Mouse (Mus musculus) spleen, adult 2 months (tissue): ENCODE measurements around the gene Ttll12. TPM values are rescaled to one million over a fixed set of nuclear protein-coding genes. Genes with fewer than 3 reads are reported as not detected.

Experiments used
- DNase-seq, 2 experiments: peaks; one replicate each; pipeline versions ENCODE4 v3.0.0 to v3.0.0-alpha.2; 2012 to 2021; ENCODE audit warnings: low spot score in 2 of 2, low read depth in 1 of 2
- H3K27ac ChIP-seq: fragments of 200-500 bp; 2 replicates; pipeline ENCODE4 v1.5.1; 2012; ENCODE audit warnings: low read length, inconsistent platforms; ENCODE audit not compliant: insufficient read depth
- H3K27me3 ChIP-seq: fragments of 200-500 bp; 2 replicates; pipeline ENCODE4 v1.6.1; 2012; ENCODE audit warnings: mild to moderate bottlenecking, moderate library complexity, low read length, inconsistent platforms; ENCODE audit not compliant: control insufficient read depth, insufficient read depth
- H3K36me3 ChIP-seq: fragments of 200-500 bp; 2 replicates; pipeline ENCODE4 v1.6.1; 2012; ENCODE audit warnings: mild to moderate bottlenecking, low read length, inconsistent platforms; ENCODE audit not compliant: control insufficient read depth, insufficient read depth
- H3K4me1 ChIP-seq: fragments of 200-500 bp; 2 replicates; pipeline ENCODE4 v1.6.1; 2011; ENCODE audit warnings: inconsistent platforms; ENCODE audit not compliant: control insufficient read depth, insufficient read depth, insufficient read length
- H3K4me3 ChIP-seq: fragments of 200-500 bp; 2 replicates; pipeline ENCODE4 v1.5.1; 2011; ENCODE audit warnings: mild to moderate bottlenecking, inconsistent platforms; ENCODE audit not compliant: insufficient read depth, insufficient read length; ENCODE audit errors: extremely low read depth
- CTCF ChIP-seq: fragments of 200-500 bp; IDR thresholded peaks from 2 replicates; pipeline ENCODE4 v1.5.1; 2011; ENCODE audit warnings: mild to moderate bottlenecking, inconsistent platforms; ENCODE audit not compliant: insufficient read depth, insufficient read length, insufficient replicate concordance; ENCODE audit errors: extremely low read depth
- POLR2A ChIP-seq: fragments of 200-500 bp; IDR thresholded peaks from 2 replicates; pipeline ENCODE4 v1.6.1; 2011; ENCODE audit warnings: low read depth, low read length, inconsistent platforms
- WGBS: fragments of 180-500 bp; shearing (Covaris S2); methylation state at CpG from one replicate; pipeline ENCODE4 v1.1.7; 2018; 5-methylcytosine and 5-hydroxymethylcytosine counted together
- polyA plus RNA-seq: library from polyadenylated mRNA; depleted of rRNA; stranded (reverse); fragments of >200 nt; gene quantifications from 2 replicates; pipeline ENCODE4 v1.2.3, GENCODE M21; 2012

The Ttll12 gene
- polyA plus RNA-seq, 1 experiment = 19.9 TPM

- Histone ChIP-seq H3K27me3 (no peaks in the 10 kb centered on the region), H3K36me3 (no peaks in the 10 kb centered on the region)
- 3% methylated on average over 1 of the region's 1 CpGs for WGBS
Observed at GRCm38 (mm10) chr15:83634076-83634475, 39.1 kb upstream of the Ttll12 start.

GRCm38 (mm10) chr15:83631071-83631470 lies 36.1 kb upstream of the Ttll12 start:
- DNase-seq = no peak
- no peaks in the 10 kb centered on the region for H3K4me1 ChIP-seq
- 84% methylated on average over 7 of the region's 7 CpGs for WGBS
- TF ChIP-seq POLR2A (no peak), CTCF (no peak)
- H3K27me3 ChIP-seq = no peaks in the 10 kb centered on the region
- no peaks in the 10 kb centered on the region for H3K36me3 ChIP-seq
- no peak overlapping the region for H3K4me3 ChIP-seq
- no peak overlapping the region for H3K27ac ChIP-seq

More at GRCm38 (mm10) chr15:83634076-83634475, 39.1 kb upstream of the Ttll12 start:
- Histone ChIP-seq H3K4me3 (no peak overlapping the region), H3K27ac (no peak overlapping the region), H3K4me1 (no peaks in the 10 kb centered on the region)
- TF ChIP-seq CTCF (no peak), POLR2A (no peak)
- DNase-seq = no peak

- TF ChIP-seq CTCF = no peak
- TF ChIP-seq POLR2A = no peak
- Histone ChIP-seq H3K4me1 (no peaks in the 10 kb centered on the region), H3K27ac (no peak overlapping the region), H3K4me3 (no peak overlapping the region), H3K36me3 (no peaks in the 10 kb centered on the region), H3K27me3 (no peaks in the 10 kb centered on the region)
- 74% methylated on average over 3 of the region's 3 CpGs for WGBS
- no peak for DNase-seq
Observed at GRCm38 (mm10) chr15:83629716-83630115, 34.8 kb upstream of the Ttll12 start.

GRCm38 (mm10) chr15:83626142-83626645 lies 31.2 kb upstream of the Ttll12 start:
- no peaks in the 10 kb centered on the region for H3K36me3 ChIP-seq
- DNase-seq = no peak
- H3K4me1 ChIP-seq = no peaks in the 10 kb centered on the region
- no peak overlapping the region for H3K27ac ChIP-seq
- WGBS = 85% methylated on average over 2 of the region's 2 CpGs
- TF ChIP-seq POLR2A (no peak), CTCF (no peak)
- no peaks in the 10 kb centered on the region for H3K27me3 ChIP-seq
- H3K4me3 ChIP-seq = no peak overlapping the region

- H3K4me3 ChIP-seq = no peak overlapping the region
- DNase-seq = no peak
- no peak overlapping the region for H3K27ac ChIP-seq
- no peaks in the 10 kb centered on the region for H3K4me1 ChIP-seq
- WGBS = 94% methylated on average over 3 of the region's 3 CpGs
- no peaks in the 10 kb centered on the region for H3K27me3 ChIP-seq
- no peaks in the 10 kb centered on the region for H3K36me3 ChIP-seq
- TF ChIP-seq CTCF (no peak), POLR2A (no peak)
Observed at GRCm38 (mm10) chr15:83615245-83615644, 20.3 kb upstream of the Ttll12 start.

- H3K4me1 ChIP-seq = peaks cover 17% of the 10 kb centered on the region; the same call in 1 of the 2 replicates
- no peaks in the 10 kb centered on the region for H3K27me3 ChIP-seq
- 45% methylated on average over 15 of the region's 15 CpGs for WGBS
- H3K4me3 ChIP-seq = no peak overlapping the region
- H3K27ac ChIP-seq = no peak overlapping the region
- DNase-seq = peak; percentile 47 to 66
- TF ChIP-seq POLR2A (no peak), CTCF (peak; percentile 89; the same call in 1 of the 2 replicates)
- H3K36me3 ChIP-seq = no peaks in the 10 kb centered on the region
Observed at GRCm38 (mm10) chr15:83607115-83607802, 12.3 kb upstream of the Ttll12 start.

- Histone ChIP-seq H3K4me3 (no peak overlapping the region), H3K27ac (no peak overlapping the region), H3K4me1 (peaks cover 20% of the 10 kb centered on the region; the same call in 1 of the 2 replicates), H3K27me3 (no peaks in the 10 kb centered on the region), H3K36me3 (no peaks in the 10 kb centered on the region)
- 88% methylated on average over 8 of the region's 8 CpGs for WGBS
- TF ChIP-seq POLR2A (no peak), CTCF (no peak)
- DNase-seq = no peak
Observed at GRCm38 (mm10) chr15:83606700-83607099, 11.7 kb upstream of the Ttll12 start.

- TF ChIP-seq CTCF = no peak
- no peak for TF ChIP-seq POLR2A
- no peak for DNase-seq
- H3K4me1 ChIP-seq = peaks cover 20% of the 10 kb centered on the region; the same call in 1 of the 2 replicates
- H3K36me3 ChIP-seq = no peaks in the 10 kb centered on the region
- no peaks in the 10 kb centered on the region for H3K27me3 ChIP-seq
- H3K4me3 ChIP-seq = no peak overlapping the region
- H3K27ac ChIP-seq = no peak overlapping the region
- WGBS = 90% methylated on average over 11 of the region's 11 CpGs
Observed at GRCm38 (mm10) chr15:83606216-83606615, 11.3 kb upstream of the Ttll12 start.
